Mouse (Mus musculus): ENCODE results near the gene Orm1. TPM values are rescaled to one million over a fixed set of nuclear protein-coding genes. Genes with fewer than 3 reads are reported as not detected.

Orm1 gene
- total RNA-seq, 2 experiments from 2014 or later: not detected

DNA sequence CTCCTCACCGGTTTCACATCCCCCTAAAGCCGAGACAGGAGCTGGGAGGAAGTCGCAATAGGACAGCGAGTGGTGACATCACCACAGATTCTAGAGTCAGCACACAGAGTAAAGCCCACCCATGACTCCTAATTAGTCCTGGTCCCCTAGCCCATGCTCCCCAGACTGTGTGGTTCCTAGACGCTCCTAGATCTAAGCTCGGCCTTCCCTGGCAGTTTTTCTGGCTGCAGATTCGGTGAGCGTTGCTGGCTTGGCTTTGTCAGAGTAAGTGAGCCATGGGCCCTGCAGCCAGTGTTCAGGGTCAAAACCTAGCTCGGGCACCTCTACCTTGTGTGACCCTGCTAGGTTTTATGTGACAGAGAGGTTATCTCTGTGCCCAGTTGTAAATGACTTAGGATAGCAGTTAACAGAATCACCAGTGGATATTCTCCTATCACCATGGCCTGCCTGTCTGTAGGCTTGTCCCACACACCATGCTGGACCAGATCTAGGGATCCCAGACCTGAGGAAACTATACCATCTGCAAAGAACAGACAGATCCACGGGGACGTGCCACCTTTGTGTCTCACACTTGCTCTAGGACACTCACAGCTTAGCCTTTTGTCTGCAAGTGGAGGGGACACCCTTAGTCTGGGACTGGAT lies 45.6 kb downstream of the Orm1 start:
- no peak overlapping the region for H3K27ac ChIP-seq
- H3K4me3 ChIP-seq: no peak overlapping the region
- no peak for DNase-seq (ENCODE audit: low spot score in 2 of 2)
- TF ChIP-seq CTCF (conservative IDR thresholded peaks at IDR 0.05): no peak

DNA sequence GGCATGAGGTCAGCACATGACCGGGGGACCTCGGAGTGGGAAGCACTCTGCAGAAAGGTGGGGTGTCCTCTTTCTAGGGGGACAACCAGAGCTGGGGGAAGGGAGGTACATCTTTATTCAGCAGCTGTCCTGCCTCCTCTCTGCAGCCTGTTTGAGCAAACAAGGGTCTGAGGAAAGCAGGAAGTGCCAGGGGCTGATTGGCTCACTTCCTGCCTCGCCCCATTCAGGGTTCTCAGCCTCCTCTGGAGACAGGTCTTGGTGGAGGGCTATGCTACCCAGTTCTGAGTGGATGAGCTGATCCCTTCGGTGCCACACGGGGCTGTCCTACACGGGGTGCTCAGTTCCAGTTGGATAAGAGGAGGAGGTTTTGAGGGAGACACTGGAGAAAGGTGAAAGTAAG lies 47.0 kb downstream of the Orm1 start:
- no peak overlapping the region for H3K4me3 ChIP-seq
- no peak for DNase-seq (ENCODE audit: low spot score in 2 of 2)
- no peak for TF ChIP-seq CTCF (conservative IDR thresholded peaks at IDR 0.05)
- H3K27ac ChIP-seq: no peak overlapping the region

Other genes with a start within 250 kb of the Orm1 start
- not detected for gene Ambp, start 189.8 kb upstream of the Orm1 start, total RNA-seq (2021)
- gene Kif12, start 172.4 kb upstream of the Orm1 start, total RNA-seq (2021): not detected
- 1 to 10 TPM; 4.1 to 5.1 TPM for gene Col27a1, start 130.6 kb upstream of the Orm1 start, total RNA-seq (2021)
- gene Orm3, start 11.6 kb downstream of the Orm1 start, total RNA-seq (2021): not detected
- not detected for gene Orm2, start 17.9 kb downstream of the Orm1 start, total RNA-seq (2021)
- gene Akna, start 58.8 kb downstream of the Orm1 start, total RNA-seq (2021): 1 to 10 TPM; 3.5 to 3.8 TPM
- gene Whrn, start 151.4 kb downstream of the Orm1 start, total RNA-seq (2021): 10 to 100 TPM; 17.9 to 20.7 TPM
- gene Atp6v1g1, start 200.2 kb downstream of the Orm1 start, total RNA-seq (2021): 100 to 1,000 TPM; 119 to 128 TPM
- 1 to 10 TPM; 5.8 to 8.3 TPM for gene Tmem268, start 214.2 kb downstream of the Orm1 start, total RNA-seq (2021)